Mouse (Mus musculus): ENCODE results near the gene H2al2a. TPM values are rescaled to one million over a fixed set of nuclear protein-coding genes. Genes with fewer than 3 reads are reported as not detected.
"Not testable (repeated sequence)": the region's sequence is repeated elsewhere in the genome, so short reads cannot be mapped to it uniquely, and the experiment has no call there.

The H2al2a gene
- polyA plus RNA-seq, 1 experiment from 2014 or later = not detected

DNA sequence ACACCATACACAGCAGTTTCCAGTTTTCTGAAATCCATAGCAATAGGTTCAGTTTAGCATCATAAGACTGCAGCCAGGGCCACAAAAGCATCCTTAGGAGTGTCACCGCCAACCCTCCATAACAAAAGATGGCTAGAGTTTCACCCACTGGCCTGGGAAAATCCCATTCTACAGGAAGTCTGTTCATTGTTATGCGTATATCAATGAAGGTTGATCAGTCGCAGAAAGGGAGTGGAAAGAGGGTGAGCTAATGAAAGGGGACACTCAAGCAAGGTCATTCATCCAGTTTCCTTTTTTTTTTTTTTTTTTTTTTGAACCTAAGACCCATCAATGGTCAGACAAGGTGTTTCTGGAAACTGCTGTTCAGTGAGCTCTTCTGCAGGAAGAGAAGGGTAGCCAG lies 7.6 kb downstream of the H2al2a start:
- H3K4me2 ChIP-seq (replicated peaks; ENCODE audit: low read depth, low read length) = no peak overlapping the region
- no peaks in the 10 kb centered on the region for H3K27me3 ChIP-seq (ENCODE audit: control insufficient read depth, insufficient read depth, low read length)
- H3K9me3 ChIP-seq (ENCODE audit: control insufficient read depth, low read length) = no peaks in the 10 kb centered on the region
- H3K36me3 ChIP-seq (ENCODE audit: control insufficient read depth, insufficient read depth, low read length) = no peaks in the 10 kb centered on the region
- no peak for ATAC-seq (ENCODE audit: low FRiP score, low TSS enrichment)
- no peak overlapping the region for H3K27ac ChIP-seq (ENCODE audit: low read depth, low read length)
- no peak overlapping the region for H3K9ac ChIP-seq (ENCODE audit: low read depth, low read length)
- 61% methylated on average over 3 of the region's 3 CpGs for WGBS
- H3K4me3 ChIP-seq (ENCODE audit: low read length) = no peak overlapping the region
- H3K4me1 ChIP-seq (ENCODE audit: control insufficient read depth, insufficient read depth, low read length) = no peaks in the 10 kb centered on the region

DNA sequence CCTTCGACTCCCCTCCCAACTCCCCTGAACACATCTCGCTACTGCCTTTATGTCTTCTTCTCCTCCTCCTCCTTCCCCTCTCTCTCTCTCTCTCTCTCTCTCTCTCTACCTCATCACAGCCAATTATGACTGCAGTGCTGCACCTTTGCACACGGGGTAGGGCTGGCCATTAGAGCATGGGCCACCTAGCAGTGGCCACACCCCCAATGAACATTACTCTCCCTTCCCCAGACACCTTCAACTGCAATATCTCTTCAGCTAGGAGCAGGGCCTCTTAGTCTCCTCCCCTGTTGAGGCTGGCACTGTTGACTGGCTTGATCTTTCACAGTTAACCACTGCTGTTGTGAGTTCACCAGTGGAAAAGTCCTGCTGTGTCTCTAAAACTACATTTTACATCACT lies 10.1 kb downstream of the H2al2a start:
- Histone ChIP-seq H3K4me2 (replicated peaks; ENCODE audit: low read depth, low read length) (no peak overlapping the region), H3K36me3 (ENCODE audit: control insufficient read depth, insufficient read depth, low read length) (no peaks in the 10 kb centered on the region), H3K9ac (ENCODE audit: low read depth, low read length) (no peak overlapping the region), H3K9me3 (ENCODE audit: control insufficient read depth, low read length) (no peaks in the 10 kb centered on the region), H3K27ac (ENCODE audit: low read depth, low read length) (no peak overlapping the region), H3K27me3 (ENCODE audit: control insufficient read depth, insufficient read depth, low read length) (no peaks in the 10 kb centered on the region), H3K4me3 (ENCODE audit: low read length) (no peak overlapping the region), H3K4me1 (ENCODE audit: control insufficient read depth, insufficient read depth, low read length) (no peaks in the 10 kb centered on the region)
- no peak for ATAC-seq (ENCODE audit: low FRiP score, low TSS enrichment)
- 78% methylated on average over 3 of the region's 3 CpGs for WGBS

DNA sequence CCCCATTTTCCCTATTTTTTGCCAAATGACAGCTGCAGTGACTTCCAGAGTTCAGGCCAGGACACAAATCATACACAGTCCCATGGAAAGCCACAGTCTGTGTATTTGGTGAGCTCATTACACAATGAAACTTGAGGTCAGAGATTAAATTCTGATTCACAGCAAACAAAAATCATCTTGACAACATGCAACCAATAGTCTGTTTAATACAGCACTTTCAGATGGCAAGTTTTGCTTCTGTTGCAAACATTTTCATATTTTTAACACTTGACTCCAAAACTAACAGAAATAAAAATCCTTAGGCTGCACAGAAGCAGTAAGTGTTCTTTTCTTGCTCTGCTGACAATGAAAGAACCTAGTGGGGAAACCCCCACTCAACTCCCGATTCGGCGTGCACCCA lies 12.0 kb downstream of the H2al2a start:
- 81% methylated on average over 3 of the region's 3 CpGs for WGBS
- Histone ChIP-seq H3K4me2 (replicated peaks; ENCODE audit: low read depth, low read length) (no peak overlapping the region), H3K9me3 (ENCODE audit: control insufficient read depth, low read length) (no peaks in the 10 kb centered on the region), H3K9ac (ENCODE audit: low read depth, low read length) (no peak overlapping the region), H3K36me3 (ENCODE audit: control insufficient read depth, insufficient read depth, low read length) (no peaks in the 10 kb centered on the region), H3K27me3 (ENCODE audit: control insufficient read depth, insufficient read depth, low read length) (no peaks in the 10 kb centered on the region), H3K4me1 (ENCODE audit: control insufficient read depth, insufficient read depth, low read length) (no peaks in the 10 kb centered on the region), H3K27ac (ENCODE audit: low read depth, low read length) (no peak overlapping the region), H3K4me3 (ENCODE audit: low read length) (no peak overlapping the region)
- no peak for ATAC-seq (ENCODE audit: low FRiP score, low TSS enrichment)

DNA sequence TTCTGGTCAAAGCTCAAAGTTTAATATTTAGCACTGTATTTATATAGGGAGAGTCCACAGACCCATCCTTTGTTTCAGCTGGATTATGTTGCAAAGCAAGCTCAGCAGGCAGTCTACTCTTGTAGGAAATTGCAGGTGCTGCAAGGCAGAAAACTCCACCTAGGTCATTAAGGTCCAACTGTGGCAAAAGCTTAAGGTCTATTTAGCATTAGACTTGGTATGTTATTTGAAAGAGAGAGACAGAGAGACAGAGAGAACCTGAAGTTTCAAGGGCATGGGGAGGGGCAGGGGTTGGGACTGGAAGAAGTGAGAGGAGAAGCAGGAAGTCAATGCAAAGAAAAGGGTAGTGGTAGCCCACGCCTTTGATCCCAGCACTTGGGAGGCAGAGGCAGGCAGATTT lies 14.0 kb downstream of the H2al2a start:
- Histone ChIP-seq H3K4me3 (ENCODE audit: low read length) (no peak overlapping the region), H3K4me2 (replicated peaks; ENCODE audit: low read depth, low read length) (no peak overlapping the region), H3K4me1 (ENCODE audit: control insufficient read depth, insufficient read depth, low read length) (no peaks in the 10 kb centered on the region), H3K9me3 (ENCODE audit: control insufficient read depth, low read length) (no peaks in the 10 kb centered on the region), H3K27ac (ENCODE audit: low read depth, low read length) (no peak overlapping the region), H3K36me3 (ENCODE audit: control insufficient read depth, insufficient read depth, low read length) (no peaks in the 10 kb centered on the region), H3K9ac (ENCODE audit: low read depth, low read length) (no peak overlapping the region), H3K27me3 (ENCODE audit: control insufficient read depth, insufficient read depth, low read length) (no peaks in the 10 kb centered on the region)
- WGBS = 83% methylated on average over 1 of the region's 1 CpGs
- no peak for ATAC-seq (ENCODE audit: low FRiP score, low TSS enrichment)

DNA sequence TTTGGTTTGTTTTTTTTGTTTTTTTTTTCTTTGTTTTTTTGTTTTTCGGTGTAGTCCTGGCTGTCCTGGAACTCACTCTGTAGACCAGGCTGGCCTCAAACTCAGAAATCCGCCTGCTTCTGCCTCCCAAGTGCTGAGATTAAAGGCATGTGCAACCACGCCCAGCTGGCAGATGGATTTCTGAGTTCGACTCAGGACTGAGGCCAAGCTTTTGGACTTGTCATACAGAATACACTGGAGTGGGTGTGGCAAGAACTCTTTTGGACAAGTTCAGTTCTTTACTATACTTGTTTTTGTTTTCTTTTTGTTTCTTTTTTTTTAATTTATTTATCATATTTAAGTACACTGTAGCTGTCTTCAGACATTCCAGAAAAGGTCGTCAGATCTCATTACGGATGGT lies 18.1 kb downstream of the H2al2a start:
- Histone ChIP-seq H3K4me1 (ENCODE audit: control insufficient read depth, insufficient read depth, low read length) (peaks cover 3% of the 10 kb centered on the region; the same call in 1 of the 2 replicates), H3K27me3 (ENCODE audit: control insufficient read depth, insufficient read depth, low read length) (no peaks in the 10 kb centered on the region), H3K36me3 (ENCODE audit: control insufficient read depth, insufficient read depth, low read length) (no peaks in the 10 kb centered on the region), H3K4me3 (ENCODE audit: low read length) (no peak overlapping the region), H3K4me2 (replicated peaks; ENCODE audit: low read depth, low read length) (no peak overlapping the region), H3K9ac (ENCODE audit: low read depth, low read length) (no peak overlapping the region), H3K9me3 (ENCODE audit: control insufficient read depth, low read length) (no peaks in the 10 kb centered on the region), H3K27ac (ENCODE audit: low read depth, low read length) (no peak overlapping the region)
- ATAC-seq (ENCODE audit: low FRiP score, low TSS enrichment) = no peak
- 93% methylated on average over 6 of the region's 6 CpGs for WGBS

DNA sequence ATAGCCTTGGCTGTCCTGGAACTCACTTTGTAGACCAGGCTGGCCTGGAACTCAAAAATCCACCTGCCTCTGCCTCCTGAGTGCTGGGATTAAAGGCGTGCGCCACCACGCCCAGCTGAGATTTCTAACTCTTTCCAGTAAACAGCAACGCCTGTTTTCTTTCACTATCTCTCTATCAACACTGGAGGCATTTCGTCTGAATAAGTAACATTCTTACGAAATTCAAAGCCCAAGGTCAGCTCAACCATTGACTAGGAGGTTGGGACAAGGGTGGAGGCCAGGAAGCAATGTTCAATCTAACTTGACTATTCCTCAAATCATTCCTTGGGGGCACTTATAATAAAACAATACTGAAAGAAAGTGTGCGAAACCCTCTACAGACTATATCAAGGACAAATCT lies 18.5 kb downstream of the H2al2a start:
- not testable (repeated sequence) for H3K36me3 ChIP-seq (ENCODE audit: control insufficient read depth, insufficient read depth, low read length); H3K9me3 ChIP-seq (ENCODE audit: control insufficient read depth, low read length); H3K27me3 ChIP-seq (ENCODE audit: control insufficient read depth, insufficient read depth, low read length); ATAC-seq (ENCODE audit: low FRiP score, low TSS enrichment); H3K27ac ChIP-seq (ENCODE audit: low read depth, low read length); H3K4me3 ChIP-seq (ENCODE audit: low read length); H3K4me2 ChIP-seq (replicated peaks; ENCODE audit: low read depth, low read length); H3K4me1 ChIP-seq (ENCODE audit: control insufficient read depth, insufficient read depth, low read length); H3K9ac ChIP-seq (ENCODE audit: low read depth, low read length)
- 90% methylated on average over 7 of the region's 7 CpGs for WGBS

DNA sequence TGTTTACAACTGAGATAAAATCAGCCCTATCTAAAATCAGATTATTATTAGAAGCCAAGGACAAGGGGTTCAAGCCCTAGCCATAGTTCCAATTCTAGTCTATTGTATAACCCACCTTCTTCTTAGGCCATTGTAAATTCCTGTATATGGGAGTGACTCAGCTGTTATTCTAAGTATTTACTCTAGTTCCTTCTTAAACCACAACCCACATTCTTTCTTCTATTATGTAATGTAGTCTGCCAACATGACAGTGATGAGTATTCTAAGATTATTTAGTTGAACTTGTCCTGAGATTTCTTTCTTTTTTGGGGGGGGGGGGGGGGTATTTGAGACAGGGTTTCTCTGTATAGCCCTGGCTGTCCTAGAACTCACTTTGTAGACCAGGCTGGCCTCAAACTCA lies 19.1 kb downstream of the H2al2a start:
- H3K4me1 ChIP-seq (ENCODE audit: control insufficient read depth, insufficient read depth, low read length); H3K27me3 ChIP-seq (ENCODE audit: control insufficient read depth, insufficient read depth, low read length); H3K27ac ChIP-seq (ENCODE audit: low read depth, low read length); H3K36me3 ChIP-seq (ENCODE audit: control insufficient read depth, insufficient read depth, low read length); H3K9ac ChIP-seq (ENCODE audit: low read depth, low read length); ATAC-seq (ENCODE audit: low FRiP score, low TSS enrichment); H3K9me3 ChIP-seq (ENCODE audit: control insufficient read depth, low read length); H3K4me3 ChIP-seq (ENCODE audit: low read length); H3K4me2 ChIP-seq (replicated peaks; ENCODE audit: low read depth, low read length): not testable (repeated sequence)

DNA sequence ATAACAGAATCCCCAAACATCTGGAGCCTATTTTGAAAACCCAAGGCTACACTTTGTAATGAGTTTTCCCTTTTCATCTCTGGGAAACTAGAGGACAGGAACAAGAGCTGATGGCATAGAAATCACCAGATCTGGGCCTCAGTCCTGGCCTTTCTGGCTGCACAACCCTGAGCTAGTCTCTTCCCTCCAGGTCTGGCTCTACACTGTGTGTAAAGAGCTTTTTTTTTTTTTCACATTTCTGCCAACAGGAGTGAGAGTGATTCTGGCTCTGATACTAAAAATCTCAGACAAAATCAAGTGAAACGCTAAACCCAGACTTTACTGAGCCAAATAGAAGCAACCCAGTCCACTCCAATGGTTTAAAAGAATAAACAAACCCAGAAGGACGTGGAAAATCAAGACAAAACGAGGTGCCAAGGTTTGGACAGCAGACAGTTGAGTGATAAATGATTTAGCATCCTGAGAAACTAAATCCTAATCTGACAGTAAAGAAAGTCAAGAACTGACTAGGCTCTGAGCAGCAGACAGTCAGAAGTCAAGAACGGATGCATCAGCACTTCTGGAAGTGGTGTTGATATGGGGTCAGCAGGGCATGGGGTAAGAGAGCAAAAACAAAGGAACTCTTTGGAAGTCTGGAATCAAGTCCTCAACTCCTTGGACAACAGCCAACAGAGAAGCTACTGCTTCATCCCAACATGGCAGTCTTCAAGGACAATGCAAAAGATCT lies 21.0 kb downstream of the H2al2a start:
- Histone ChIP-seq H3K4me1 (ENCODE audit: control insufficient read depth, insufficient read depth, low read length) (peaks cover 3% of the 10 kb centered on the region; the same call in 1 of the 2 replicates), H3K27me3 (ENCODE audit: control insufficient read depth, insufficient read depth, low read length) (no peaks in the 10 kb centered on the region), H3K9me3 (ENCODE audit: control insufficient read depth, low read length) (no peaks in the 10 kb centered on the region), H3K9ac (ENCODE audit: low read depth, low read length) (no peak overlapping the region), H3K4me3 (ENCODE audit: low read length) (no peak overlapping the region), H3K27ac (ENCODE audit: low read depth, low read length) (no peak overlapping the region), H3K4me2 (replicated peaks; ENCODE audit: low read depth, low read length) (no peak overlapping the region), H3K36me3 (ENCODE audit: control insufficient read depth, insufficient read depth, low read length) (no peaks in the 10 kb centered on the region)
- 42% methylated on average over 4 of the region's 4 CpGs for WGBS
- no peak for ATAC-seq (ENCODE audit: low FRiP score, low TSS enrichment)

DNA sequence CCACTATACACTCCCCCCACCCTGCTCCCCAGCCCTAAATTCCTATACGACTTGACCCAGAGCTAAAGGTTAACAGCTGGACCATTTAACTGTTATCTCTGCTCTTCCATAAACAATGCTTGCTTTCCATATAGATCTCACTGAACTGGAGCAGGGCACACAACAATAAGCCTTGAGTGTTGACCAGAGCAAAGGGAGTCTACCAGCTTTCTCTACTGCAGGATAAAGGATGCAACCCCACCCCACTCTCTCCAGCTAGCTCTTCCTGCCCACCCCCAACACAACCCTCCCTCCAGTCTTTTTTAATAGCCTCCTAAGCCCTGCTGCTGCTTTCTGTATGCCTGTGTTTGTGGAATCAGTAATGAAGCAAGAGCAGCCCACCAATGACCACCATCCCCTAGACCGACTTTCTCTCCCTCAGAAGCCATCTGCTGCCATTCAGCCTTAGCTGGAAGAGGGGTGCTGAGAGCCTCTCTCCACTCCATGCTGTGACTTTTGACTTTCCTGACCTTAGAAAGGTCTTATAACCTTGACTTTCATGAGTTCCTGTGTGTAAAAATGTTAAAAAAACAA lies 22.8 kb downstream of the H2al2a start:
- Histone ChIP-seq H3K9me3 (ENCODE audit: control insufficient read depth, low read length) (no peaks in the 10 kb centered on the region), H3K36me3 (ENCODE audit: control insufficient read depth, insufficient read depth, low read length) (no peaks in the 10 kb centered on the region), H3K9ac (ENCODE audit: low read depth, low read length) (no peak overlapping the region), H3K4me1 (ENCODE audit: control insufficient read depth, insufficient read depth, low read length) (peaks cover 3% of the 10 kb centered on the region; the same call in 1 of the 2 replicates), H3K4me3 (ENCODE audit: low read length) (no peak overlapping the region), H3K4me2 (replicated peaks; ENCODE audit: low read depth, low read length) (no peak overlapping the region), H3K27me3 (ENCODE audit: control insufficient read depth, insufficient read depth, low read length) (no peaks in the 10 kb centered on the region), H3K27ac (ENCODE audit: low read depth, low read length) (no peak overlapping the region)
- ATAC-seq (ENCODE audit: low FRiP score, low TSS enrichment) = peak; percentile 68; the same call in 1 of the 2 replicates
- 27% methylated on average over 2 of the region's 2 CpGs for WGBS

Data from kidney, embryonic 14.5 days (tissue).